Mouse (Mus musculus): ENCODE measurements around the gene Vash1.

GRCm38 (mm10) chr12:86641763-86642162 lies 36.7 kb upstream of the Vash1 start:
- TF ChIP-seq CTCF (IDR thresholded peaks at IDR 0.05; ENCODE audit: extremely low read depth, insufficient read depth, low read length) (0 out of 2 replicates have a peak, but pooled peaks have one; percentile 28), POLR2A (IDR thresholded peaks at IDR 0.05; ENCODE audit: extremely low read depth, insufficient read depth, low read length) (no peak)
